Mouse (Mus musculus) splenic B cell, adult 2 months (primary cell): ENCODE measurements around the gene Rxfp3.

Experiments used
- DNase-seq: peaks from one replicate; pipeline ENCODE4 v3.0.0-alpha.2; 2011; ENCODE audit warnings: low read depth, low spot score
- H3K27me3 ChIP-seq: 2 replicates; pipeline ENCODE4 v1.6.1; 2012; ENCODE audit warnings: mild to moderate bottlenecking, low read length, moderate library complexity, mixed read lengths; ENCODE audit not compliant: control insufficient read depth, poor library complexity, insufficient read depth, severe bottlenecking
- H3K36me3 ChIP-seq: 2 replicates; pipeline ENCODE4 v1.6.1; 2012; ENCODE audit warnings: mild to moderate bottlenecking, low read length, moderate library complexity, mixed read lengths; ENCODE audit not compliant: control insufficient read depth, poor library complexity, insufficient read depth, severe bottlenecking

Gene Rxfp3

GRCm38 (mm10) chr15:11037711-11038110 lies at the start of gene Rxfp3:
Gene Rxfp3 (minus strand): TSS chr15:11037991.
- Histone ChIP-seq H3K27me3 (no peaks in the 10 kb centered on the region; the same call in 1 of the 2 replicates), H3K36me3 (no peaks in the 10 kb centered on the region)
- DNase-seq, result no peak

DNA sequence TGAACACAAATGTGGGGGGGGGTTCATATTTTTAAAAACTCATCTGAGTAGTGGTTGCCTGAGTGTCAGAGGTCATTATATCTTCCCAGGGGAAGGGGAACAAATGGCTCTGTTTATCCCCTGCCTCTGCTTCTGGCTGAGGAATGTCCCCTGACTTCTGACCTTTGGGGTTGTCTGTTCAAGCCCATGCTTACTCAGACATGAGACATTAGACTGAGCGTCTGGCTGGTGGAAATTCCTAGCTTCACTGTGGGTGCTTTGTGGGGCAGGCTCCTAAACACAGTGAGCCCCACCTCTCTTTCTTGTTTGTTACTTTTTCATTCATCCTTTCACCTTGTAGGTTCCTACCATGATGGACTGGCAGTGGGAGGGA lies 47.2 kb upstream of the Rxfp3 start:
- H3K27me3 ChIP-seq, result no peaks in the 10 kb centered on the region
- DNase-seq, result no peak
- no peaks in the 10 kb centered on the region for H3K36me3 ChIP-seq

GRCm38 (mm10) chr15:11084241-11084992 lies 46.6 kb upstream of the Rxfp3 start:
- no peaks in the 10 kb centered on the region for H3K36me3 ChIP-seq
- no peak for DNase-seq
- no peaks in the 10 kb centered on the region for H3K27me3 ChIP-seq

- DNase-seq, result no peak
- H3K36me3 ChIP-seq, result no peaks in the 10 kb centered on the region
- no peaks in the 10 kb centered on the region for H3K27me3 ChIP-seq
These were observed 45.9 kb upstream of the Rxfp3 start for GRCm38 (mm10) chr15:11083678-11084077.

DNA sequence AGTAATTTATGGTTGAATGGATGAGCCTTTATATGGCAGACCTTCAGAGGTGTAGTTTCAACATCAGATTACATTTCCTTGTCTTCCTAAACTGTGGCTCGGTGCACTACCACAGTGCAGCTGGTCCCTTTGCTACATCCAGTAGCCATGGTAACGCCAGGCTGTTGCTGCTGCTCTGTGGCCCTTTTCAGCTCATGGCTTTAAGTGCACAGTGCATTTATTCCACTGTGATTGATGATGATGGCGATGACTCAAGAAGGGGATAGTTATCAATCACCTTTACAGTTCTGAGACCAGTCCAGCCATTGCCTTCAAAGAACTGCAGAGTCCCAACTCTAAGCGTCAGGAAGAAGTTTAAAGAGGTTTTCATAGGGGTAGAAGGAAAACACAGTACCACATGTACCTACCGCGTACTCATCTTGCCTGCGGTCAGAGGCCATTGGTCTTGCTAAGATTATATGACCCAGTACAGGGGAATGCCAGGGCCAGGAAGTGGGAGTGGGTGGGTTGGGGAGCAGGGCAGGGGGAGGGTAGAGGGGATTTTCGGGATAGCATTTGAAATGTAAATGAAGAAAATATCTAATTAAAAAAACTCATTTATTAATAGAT lies 45.3 kb upstream of the Rxfp3 start:
- no peaks in the 10 kb centered on the region for H3K27me3 ChIP-seq
- DNase-seq, result no peak
- H3K36me3 ChIP-seq, result no peaks in the 10 kb centered on the region

DNA sequence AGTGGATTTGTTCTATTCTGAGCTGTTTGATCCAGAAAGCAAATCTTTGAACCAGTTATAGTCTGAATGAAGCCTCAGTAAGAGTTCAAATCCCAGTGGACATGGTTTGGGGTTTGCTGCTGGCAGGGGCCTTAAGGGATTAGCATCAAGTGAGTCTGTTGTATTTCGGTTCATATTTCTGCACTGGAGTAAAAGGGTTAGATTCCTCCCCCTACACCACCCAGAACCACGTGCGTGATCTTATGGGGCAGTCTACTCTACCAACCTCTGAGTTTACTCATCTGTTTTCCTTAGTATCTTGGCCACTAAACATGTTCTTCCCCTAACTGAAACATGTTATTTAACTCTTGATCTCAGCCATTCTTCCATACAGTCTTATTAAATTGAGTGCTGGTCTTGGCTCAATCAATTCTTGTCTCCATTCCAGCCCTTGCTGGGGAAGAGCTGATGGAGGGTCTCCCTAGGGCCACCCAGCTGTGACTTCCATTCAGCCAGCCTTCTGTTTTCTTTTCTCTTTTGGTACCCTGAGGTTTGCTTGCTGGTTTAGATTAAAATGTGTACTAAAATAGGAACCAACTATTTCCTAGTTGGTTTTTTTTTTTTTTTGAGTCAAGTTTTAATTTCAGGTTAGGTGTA lies 38.1 kb upstream of the Rxfp3 start:
- no peak for DNase-seq
- H3K36me3 ChIP-seq, result no peaks in the 10 kb centered on the region
- H3K27me3 ChIP-seq, result no peaks in the 10 kb centered on the region

GRCm38 (mm10) chr15:11067891-11068290 lies 30.1 kb upstream of the Rxfp3 start:
- H3K36me3 ChIP-seq, result no peaks in the 10 kb centered on the region
- DNase-seq, result no peak
- H3K27me3 ChIP-seq, result no peaks in the 10 kb centered on the region

DNA sequence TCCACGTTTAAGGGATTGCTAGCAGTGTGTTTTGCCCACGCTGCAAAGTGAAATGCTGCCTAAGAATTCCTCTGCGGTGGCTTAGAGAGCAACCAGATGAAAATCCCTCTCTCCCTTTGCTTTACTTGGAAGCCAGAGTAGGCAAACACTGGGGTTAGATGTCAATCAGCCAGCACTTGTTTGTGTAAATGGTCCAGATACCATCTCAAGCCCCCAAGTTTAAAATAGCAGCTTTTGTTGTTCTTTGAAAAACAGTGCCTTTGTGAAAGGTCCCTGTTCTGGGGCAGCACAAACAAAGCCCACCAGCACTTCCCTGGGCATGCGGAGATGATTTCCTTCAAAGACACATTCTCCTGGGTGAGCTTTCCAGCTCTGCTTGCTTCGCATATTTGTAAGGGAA lies 28.5 kb upstream of the Rxfp3 start:
- DNase-seq, result no peak
- Histone ChIP-seq H3K36me3 (no peaks in the 10 kb centered on the region), H3K27me3 (no peaks in the 10 kb centered on the region)

- Histone ChIP-seq H3K27me3 (no peaks in the 10 kb centered on the region), H3K36me3 (no peaks in the 10 kb centered on the region)
- DNase-seq, result no peak
These were observed 27.9 kb upstream of the Rxfp3 start for GRCm38 (mm10) chr15:11065528-11066171.

DNA sequence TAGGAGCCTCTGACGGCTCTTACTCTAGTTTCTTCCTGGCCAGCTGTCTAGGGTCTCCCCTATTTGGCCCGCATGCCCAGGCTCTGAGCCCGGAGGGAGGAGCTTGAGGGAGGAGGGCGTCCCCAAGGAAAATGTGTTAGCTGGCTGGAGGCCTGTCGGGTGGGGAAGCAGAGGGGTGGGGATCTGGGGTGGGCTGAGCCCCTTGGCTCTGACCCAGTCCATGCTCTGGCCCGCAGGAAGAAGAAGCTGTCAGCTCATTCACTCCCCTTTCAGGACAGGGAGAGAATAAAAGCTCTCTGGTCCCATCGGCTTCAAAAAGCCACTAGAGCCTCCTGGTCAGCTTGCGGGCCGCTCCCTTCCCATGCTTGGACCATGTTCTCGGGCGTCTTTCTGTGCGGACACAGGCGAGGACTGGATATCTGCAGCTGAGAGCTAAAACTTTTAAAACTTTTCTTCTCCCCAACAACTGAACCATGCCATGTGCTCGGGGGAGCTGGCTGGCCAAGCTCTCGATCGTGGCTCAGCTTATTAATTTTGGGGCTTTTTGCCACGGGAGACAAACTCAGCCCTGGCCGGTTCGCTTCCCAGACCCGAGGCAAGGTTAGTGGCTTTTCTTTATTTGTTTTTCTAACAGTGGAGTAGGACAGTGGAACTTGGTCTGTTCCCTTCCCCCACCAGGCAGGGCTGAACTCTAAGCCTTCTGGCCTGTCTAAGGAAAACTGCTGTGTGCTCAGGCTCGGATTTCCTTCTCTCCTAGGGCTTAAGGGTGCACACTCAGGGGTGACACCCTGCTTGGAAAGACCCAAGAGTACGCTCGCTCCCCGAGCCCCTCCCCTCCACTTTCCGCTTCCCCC lies 27.0 kb upstream of the Rxfp3 start, which contains the start of gene Adamts12:
Gene Adamts12, plus strand, starts transcription at position 233 of the 854 bp plus-strand sequence.
- no peaks in the 10 kb centered on the region for H3K27me3 ChIP-seq
- no peak for DNase-seq

DNA sequence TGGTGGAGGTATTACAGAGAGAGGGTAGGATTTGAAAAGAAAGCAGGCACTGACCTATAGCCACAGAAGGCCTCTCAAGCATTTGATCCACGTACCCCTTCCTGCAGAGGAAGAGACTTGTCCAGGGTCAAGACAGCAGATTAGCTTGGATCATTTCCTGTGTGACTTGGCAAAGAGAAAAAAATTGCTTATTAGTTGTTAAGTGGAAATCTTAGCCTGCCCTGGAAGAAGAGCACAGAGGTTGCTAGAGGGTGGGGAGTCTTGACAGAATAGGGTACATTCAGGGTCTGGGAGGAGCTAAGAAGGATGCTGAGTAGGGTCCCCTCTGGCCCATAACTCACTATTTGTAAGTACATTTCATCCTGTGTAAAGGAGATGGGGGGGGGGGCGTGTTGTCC lies 26.4 kb upstream of the Rxfp3 start:
- no peak for DNase-seq
- H3K27me3 ChIP-seq, result no peaks in the 10 kb centered on the region
- H3K36me3 ChIP-seq, result no peaks in the 10 kb centered on the region

More for the DNA sequence above, 27.0 kb upstream of the Rxfp3 start, which contains the start of gene Adamts12:
- H3K36me3 ChIP-seq, result no peaks in the 10 kb centered on the region

DNA sequence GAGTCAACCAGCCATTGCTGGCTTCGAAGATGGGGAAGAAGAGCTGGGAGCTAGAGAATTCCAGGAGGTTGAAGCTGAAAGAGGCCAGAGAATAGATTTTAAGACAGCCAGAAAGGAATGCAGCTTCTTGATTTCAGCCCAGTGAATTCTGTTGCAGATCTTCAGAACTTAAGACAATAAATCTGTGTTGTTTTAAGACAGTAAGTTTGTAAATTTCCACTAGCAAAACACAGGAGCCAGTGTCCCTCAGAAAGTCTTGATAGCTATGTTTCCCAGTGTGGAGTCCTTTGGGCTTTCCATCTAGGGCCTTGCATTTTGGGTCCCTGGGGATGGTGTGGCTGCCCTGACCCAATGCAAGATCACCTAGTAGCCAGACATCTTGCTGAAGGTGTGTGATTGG lies 25.1 kb upstream of the Rxfp3 start:
- Histone ChIP-seq H3K36me3 (no peaks in the 10 kb centered on the region), H3K27me3 (no peaks in the 10 kb centered on the region)
- DNase-seq, result no peak

DNA sequence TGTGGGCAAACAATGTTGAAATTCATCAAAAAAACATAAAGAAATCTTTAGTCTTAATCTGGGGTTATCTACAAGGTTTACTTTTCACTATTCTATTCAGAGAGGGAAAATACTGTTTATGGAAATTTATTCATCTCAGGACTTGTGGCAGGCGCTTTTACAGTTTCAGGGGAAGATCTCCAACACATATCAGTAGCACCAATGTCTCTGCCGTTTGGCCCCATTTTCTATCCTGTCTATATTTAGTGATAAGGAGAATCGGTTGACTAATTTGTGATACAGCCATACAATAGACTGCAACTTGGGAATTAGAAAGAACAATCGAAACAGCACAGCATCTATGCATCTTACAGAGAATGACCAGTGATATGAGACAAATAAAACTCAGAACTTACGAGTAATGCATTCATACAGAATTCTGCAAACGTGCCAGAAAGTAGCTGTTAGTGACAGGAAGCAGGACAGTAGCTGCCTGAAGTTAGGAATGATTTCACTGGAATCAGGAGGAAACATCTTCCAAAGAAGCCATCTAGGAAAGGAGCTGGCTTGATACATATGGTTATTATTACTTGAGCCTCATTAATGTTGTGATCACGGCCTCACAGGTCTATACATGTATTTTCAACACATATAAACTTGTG lies 16.8 kb upstream of the Rxfp3 start:
- no peaks in the 10 kb centered on the region for H3K27me3 ChIP-seq
- no peaks in the 10 kb centered on the region for H3K36me3 ChIP-seq
- no peak for DNase-seq
